Mouse (Mus musculus): ENCODE measurements around the gene Rflna.

The Rflna gene

GRCm38 (mm10) chr5:125052603-125053488 lies 49.8 kb downstream of the Rflna start:
- no peak for DNase-seq (ENCODE audit: low read depth, low spot score)

- DNase-seq (ENCODE audit: low read depth, low spot score): no peak
Observed at GRCm38 (mm10) chr5:125053661-125054060, 50.6 kb downstream of the Rflna start.

GRCm38 (mm10) chr5:125055901-125056300 lies 52.9 kb downstream of the Rflna start:
- no peak for DNase-seq (ENCODE audit: low read depth, low spot score)

- no peak for DNase-seq (ENCODE audit: low read depth, low spot score)
Observed at GRCm38 (mm10) chr5:125056331-125056695, 53.3 kb downstream of the Rflna start.

- no peak for DNase-seq (ENCODE audit: low read depth, low spot score)
Observed at GRCm38 (mm10) chr5:125056696-125057554, 53.9 kb downstream of the Rflna start.

GRCm38 (mm10) chr5:125057555-125058266 lies 54.7 kb downstream of the Rflna start:
- DNase-seq (ENCODE audit: low read depth, low spot score): no peak

- DNase-seq (ENCODE audit: low read depth, low spot score): no peak
Observed at GRCm38 (mm10) chr5:125058267-125058668, 55.2 kb downstream of the Rflna start.
